Mouse (Mus musculus) kidney, adult 2 months (tissue): Measurements from ENCODE around the gene Mmp19. TPM values are rescaled to one million over a fixed set of nuclear protein-coding genes. Genes with fewer than 3 reads are reported as not detected.
"Not testable (repeated sequence)": the region's sequence is repeated elsewhere in the genome, so short reads cannot be mapped to it uniquely, and the experiment has no call there.

Experiments
- DNase-seq: peaks from one replicate; pipeline ENCODE4 v3.0.0; 2021
- H3K27ac ChIP-seq: fragments of 200-500 bp; 2 replicates; pipeline ENCODE4 v1.5.1; 2012; ENCODE audit warnings: low read depth, low read length, control low read depth, inconsistent platforms; ENCODE audit not compliant: insufficient read depth
- H3K27me3 ChIP-seq: fragments of 200-500 bp; replicated peaks from 2 replicates; pipeline ENCODE4 v1.6.1; 2012; ENCODE audit warnings: mild to moderate bottlenecking, moderate library complexity, low read length, inconsistent platforms; ENCODE audit not compliant: control insufficient read depth, insufficient read depth
- H3K36me3 ChIP-seq: fragments of 200-500 bp; 2 replicates; pipeline ENCODE4 v1.6.1; 2012; ENCODE audit warnings: mild to moderate bottlenecking, moderate library complexity, low read length, inconsistent platforms; ENCODE audit not compliant: control insufficient read depth, insufficient read depth
- H3K4me1 ChIP-seq: fragments of 200-500 bp; 2 replicates; pipeline ENCODE4 v1.6.1; 2011; ENCODE audit warnings: low read length; ENCODE audit not compliant: control insufficient read depth, insufficient read depth
- H3K4me3 ChIP-seq: fragments of 200-500 bp; 2 replicates; pipeline ENCODE4 v1.5.1; 2011; ENCODE audit warnings: mild to moderate bottlenecking, low read depth, low read length, control low read depth; ENCODE audit not compliant: insufficient read depth
- CTCF ChIP-seq: fragments of 200-500 bp; conservative IDR thresholded peaks from 2 replicates; pipeline ENCODE4 v1.5.1; 2011; ENCODE audit warnings: low read depth, mild to moderate bottlenecking, control low read depth, low read length, moderate library complexity, mixed read lengths; ENCODE audit not compliant: insufficient read depth, insufficient read length
- POLR2A ChIP-seq: fragments of 200-500 bp; IDR thresholded peaks from one replicate; pipeline ENCODE4 v1.6.1; 2011; ENCODE audit warnings: low read depth, low read length, control low read depth
- WGBS: fragments of 180-500 bp; shearing (Covaris S2); methylation state at CpG from one replicate; pipeline ENCODE4 v1.1.7; 2018; 5-methylcytosine and 5-hydroxymethylcytosine counted together
- polyA plus RNA-seq: library from polyadenylated mRNA; depleted of rRNA; stranded (reverse); fragments of >200 nt; gene quantifications from 2 replicates; pipeline ENCODE4 v1.2.3, GENCODE M21; 2012

Mmp19 gene
- polyA plus RNA-seq, 1 experiment: 1.7 TPM

DNA sequence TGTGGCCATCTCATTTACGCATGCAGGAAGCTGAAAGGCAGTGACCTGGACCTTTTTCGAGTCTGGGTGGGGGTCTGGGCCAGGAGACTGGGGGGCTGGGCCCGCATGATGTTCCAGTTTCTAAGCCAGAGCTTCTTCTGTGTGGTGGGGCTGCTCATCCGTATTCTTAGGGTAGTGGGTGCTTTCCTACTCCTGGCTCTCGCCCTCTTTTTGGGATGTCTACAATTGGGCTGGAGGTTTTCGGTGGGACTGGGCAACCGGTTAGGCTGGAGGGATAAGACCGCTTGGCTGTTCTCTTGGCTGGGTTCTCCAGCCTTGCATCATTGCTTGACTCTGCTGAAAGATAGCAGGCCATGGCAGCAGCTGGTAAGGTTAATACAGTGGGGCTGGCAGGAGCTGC, 16.3 kb downstream of the Mmp19 start:
- Histone ChIP-seq H3K27me3 (no peaks in the 10 kb centered on the region), H3K4me1 (peaks cover 12% of the 10 kb centered on the region; the same call in 1 of the 2 replicates), H3K27ac (no peak overlapping the region), H3K4me3 (peak overlapping the region; percentile 11; the same call in 1 of the 2 replicates), H3K36me3 (no peaks in the 10 kb centered on the region)
- WGBS: 83% methylated on average over 8 of the region's 8 CpGs
- DNase-seq: no peak
- TF ChIP-seq CTCF (no peak), POLR2A (no peak)

DNA sequence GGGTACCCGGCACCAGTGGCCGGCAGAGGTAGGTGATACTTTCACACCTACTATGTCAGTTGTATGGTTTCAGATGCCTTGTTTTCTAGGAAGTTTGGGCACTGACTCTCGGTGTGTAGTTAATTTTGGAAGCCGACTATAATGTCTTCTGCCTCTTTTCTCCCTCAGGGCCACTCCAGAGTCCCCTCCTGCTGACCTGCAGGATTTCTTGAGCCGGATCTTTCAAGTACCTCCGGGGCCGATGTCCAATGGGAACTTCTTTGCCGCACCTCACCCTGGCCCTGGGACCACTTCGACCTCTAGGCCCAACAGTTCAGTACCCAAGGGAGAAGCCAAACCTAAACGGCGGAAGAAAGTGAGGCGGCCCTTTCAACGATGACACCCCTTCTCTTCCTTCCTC, 26.3 kb downstream of the Mmp19 start, which contains the start of gene Sarnp:
Sarnp (plus strand) TSS at position 301 of the 400 bp plus-strand sequence.
- no peak within 1 kb of the TSS for H3K4me3 ChIP-seq
- no peak within 1 kb of the TSS for H3K27ac ChIP-seq
- 83% methylated on average over 13 of the region's 13 CpGs for WGBS
- TF ChIP-seq CTCF (no peak), POLR2A (no peak)
- H3K27me3 ChIP-seq: no peaks in the 10 kb centered on the region
- H3K4me1 ChIP-seq: peaks cover 3% of the 10 kb centered on the region; the same call in 1 of the 2 replicates
- H3K36me3 ChIP-seq: peaks cover 3% of the 10 kb centered on the region
- no peak for DNase-seq

DNA sequence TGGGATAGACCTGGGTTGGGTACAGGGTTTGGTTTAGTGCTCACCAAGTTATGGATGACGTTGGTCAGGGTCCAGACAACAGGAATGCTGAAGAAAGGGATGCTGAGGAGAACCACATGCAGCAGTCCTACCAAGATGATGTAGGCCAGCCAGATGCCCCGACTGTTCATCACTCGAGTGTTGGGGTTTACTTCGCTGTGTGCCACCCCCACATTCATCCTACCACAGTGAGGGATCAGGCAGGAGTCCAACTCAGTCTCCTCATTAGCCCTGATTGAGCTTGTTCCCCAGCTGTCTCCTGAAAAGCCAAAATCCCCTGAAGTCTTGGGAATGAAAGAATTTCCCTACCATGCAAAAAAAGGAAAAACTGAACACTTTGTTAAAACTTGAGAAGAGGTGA, 29.5 kb downstream of the Mmp19 start:
- H3K27ac ChIP-seq: no peak overlapping the region
- H3K36me3 ChIP-seq: no peaks in the 10 kb centered on the region; the same call in 1 of the 2 replicates
- no peaks in the 10 kb centered on the region for H3K27me3 ChIP-seq
- no peak overlapping the region for H3K4me3 ChIP-seq
- WGBS: 79% methylated on average over 4 of the region's 4 CpGs
- TF ChIP-seq POLR2A (no peak), CTCF (no peak)
- peaks cover 3% of the 10 kb centered on the region; the same call in 1 of the 2 replicates for H3K4me1 ChIP-seq
- DNase-seq: no peak

DNA sequence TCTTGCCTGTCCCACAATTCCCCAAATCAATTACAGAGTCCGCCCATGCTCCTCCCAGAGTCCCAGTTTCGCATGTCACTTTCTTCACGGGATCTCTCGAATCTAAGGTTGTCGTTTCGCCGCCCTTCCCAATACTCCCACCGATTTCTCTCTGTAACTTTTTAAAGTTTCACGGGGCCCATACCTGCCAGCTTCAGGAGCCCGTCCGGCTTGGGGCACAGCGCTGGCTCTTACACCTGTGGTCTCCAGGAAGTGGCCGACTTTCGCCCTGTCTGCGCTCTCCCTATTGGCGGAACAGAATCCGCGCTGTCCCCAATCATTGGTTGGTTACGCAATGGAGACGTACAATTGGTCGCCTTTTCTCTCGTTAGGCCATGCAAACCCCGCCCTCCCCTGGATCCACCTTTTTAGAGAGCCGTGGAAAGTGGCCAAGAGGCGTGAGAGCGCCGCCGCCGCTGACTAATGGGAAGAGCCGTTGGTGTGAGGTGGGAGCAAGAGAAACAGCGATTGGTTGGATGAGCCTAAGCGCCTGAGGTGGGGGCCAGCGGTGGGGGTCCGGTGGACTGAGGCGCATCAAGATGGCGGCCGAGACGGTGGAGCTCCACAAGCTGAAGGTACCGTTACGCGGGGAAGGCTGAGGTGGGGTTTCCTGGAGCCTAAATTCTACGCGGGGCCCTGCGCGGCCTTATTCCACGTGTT, 30.8 kb downstream of the Mmp19 start, which contains the start of gene Ormdl2:
Ormdl2 (minus strand) TSS at position 288 of the 699 bp plus-strand sequence.
- Histone ChIP-seq H3K27me3 (no peaks in the 10 kb centered on the region), H3K4me3 (peak within 1 kb of the TSS; percentile 81), H3K27ac (peak within 1 kb of the TSS; percentile 54; the same call in 1 of the 2 replicates), H3K36me3 (no peaks in the 10 kb centered on the region; the same call in 1 of the 2 replicates), H3K4me1 (peaks cover 3% of the 10 kb centered on the region; the same call in 1 of the 2 replicates)
- under 1% methylated on average over 46 of the region's 46 CpGs for WGBS
- TF ChIP-seq POLR2A: peak; percentile 26
- no peak for TF ChIP-seq CTCF
- peak; percentile 100 for DNase-seq

DNA sequence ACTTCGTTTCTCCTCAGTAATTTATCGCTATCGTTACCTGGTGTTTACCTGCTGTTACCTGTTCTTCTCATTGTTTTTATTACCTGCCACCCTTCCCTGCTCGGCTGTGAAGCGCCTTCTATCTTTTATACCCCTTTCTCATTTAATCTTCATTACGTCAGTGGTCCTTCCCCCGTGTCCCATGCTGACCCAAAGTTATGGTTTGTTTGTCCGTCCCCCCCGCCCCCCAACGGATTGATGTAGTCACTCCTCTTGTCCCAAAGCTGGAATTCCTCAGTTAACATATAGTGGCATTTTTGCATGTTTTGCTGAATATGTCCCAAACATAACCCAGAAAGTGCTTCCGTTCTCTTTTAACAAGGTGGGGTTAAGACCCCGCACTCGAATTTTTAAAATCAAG, 31.4 kb downstream of the Mmp19 start:
- H3K4me3 ChIP-seq: peak overlapping the region; percentile 81
- H3K36me3 ChIP-seq: no peaks in the 10 kb centered on the region; the same call in 1 of the 2 replicates
- 2% methylated on average over 13 of the region's 13 CpGs for WGBS
- DNase-seq: no peak
- H3K4me1 ChIP-seq: peaks cover 3% of the 10 kb centered on the region; the same call in 1 of the 2 replicates
- H3K27ac ChIP-seq: peak overlapping the region; percentile 54; the same call in 1 of the 2 replicates
- no peaks in the 10 kb centered on the region for H3K27me3 ChIP-seq
- TF ChIP-seq CTCF (no peak), POLR2A (no peak)

DNA sequence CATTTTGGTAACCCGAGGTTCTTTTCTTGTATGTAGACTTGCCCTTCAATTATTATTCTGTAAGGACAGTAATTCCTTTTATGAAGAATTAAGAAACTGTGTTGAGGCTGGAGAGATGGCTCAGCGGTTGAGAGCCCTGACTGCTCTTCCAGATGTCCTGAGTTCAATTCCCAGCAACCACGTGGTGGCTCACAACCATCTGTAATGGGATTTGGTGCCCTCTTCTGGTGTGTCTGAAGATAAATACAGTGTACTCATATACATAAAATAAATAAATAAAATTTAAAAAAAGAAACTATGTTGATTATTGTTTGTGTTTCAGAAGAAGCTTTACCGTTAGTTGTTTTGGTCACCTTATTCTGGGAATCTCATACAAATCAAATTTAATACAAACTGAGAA, 32.4 kb downstream of the Mmp19 start:
- not testable (repeated sequence) for H3K27ac ChIP-seq, DNase-seq, H3K27me3 ChIP-seq, H3K36me3 ChIP-seq, H3K4me3 ChIP-seq, H3K4me1 ChIP-seq
- WGBS: 77% methylated on average over 4 of the region's 4 CpGs

DNA sequence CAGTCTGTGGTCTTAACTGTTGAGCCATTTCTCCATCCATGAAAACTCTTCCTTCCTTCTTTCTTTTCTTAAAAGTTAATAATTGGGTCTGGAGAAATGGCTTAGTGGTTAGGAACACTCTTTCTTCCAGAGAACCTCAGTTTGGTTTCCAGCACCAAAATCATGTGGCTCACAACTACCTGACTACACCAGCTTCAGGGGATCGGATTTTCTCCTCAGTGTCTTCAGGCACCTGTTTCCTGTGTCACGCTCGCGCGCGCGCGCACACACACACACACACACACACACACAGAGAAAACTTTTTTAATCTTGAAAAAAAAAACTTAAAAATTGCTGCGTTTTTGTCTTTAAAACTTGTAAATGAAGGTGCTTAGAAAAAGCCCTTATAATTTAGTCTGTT, 33.1 kb downstream of the Mmp19 start:
- TF ChIP-seq POLR2A (no peak), CTCF (no peak)
- H3K36me3 ChIP-seq: no peaks in the 10 kb centered on the region; the same call in 1 of the 2 replicates
- H3K4me1 ChIP-seq: peaks cover 3% of the 10 kb centered on the region; the same call in 1 of the 2 replicates
- no peaks in the 10 kb centered on the region for H3K27me3 ChIP-seq
- no peak overlapping the region for H3K4me3 ChIP-seq
- H3K27ac ChIP-seq: no peak overlapping the region
- WGBS: 92% methylated on average over 9 of the region's 9 CpGs
- DNase-seq: no peak
